Mouse (Mus musculus) thymus, adult 2 months (tissue): ENCODE data around the gene Gemin7. TPM values are rescaled to one million over a fixed set of nuclear protein-coding genes. Genes with fewer than 3 reads are reported as not detected.

Source experiments
- DNase-seq: peaks from one replicate; pipeline ENCODE4 v3.0.0; 2021
- H3K27ac ChIP-seq: fragments of 200-500 bp; 2 replicates; pipeline ENCODE4 v1.5.1; 2012; ENCODE audit warnings: low read length, control low read depth; ENCODE audit not compliant: control insufficient read depth, insufficient read depth
- H3K27me3 ChIP-seq: fragments of 200-500 bp; 2 replicates; pipeline ENCODE4 v1.6.1; 2012; ENCODE audit warnings: mild to moderate bottlenecking, low read length, moderate library complexity, mixed read lengths; ENCODE audit not compliant: control insufficient read depth, insufficient read depth
- H3K36me3 ChIP-seq: fragments of 200-500 bp; 2 replicates; pipeline ENCODE4 v1.6.1; 2012; ENCODE audit warnings: mild to moderate bottlenecking, low read length, moderate library complexity; ENCODE audit not compliant: control insufficient read depth, insufficient read depth
- H3K4me1 ChIP-seq: fragments of 200-500 bp; replicated peaks from 2 replicates; pipeline ENCODE4 v1.6.1; 2012; ENCODE audit warnings: low read length; ENCODE audit not compliant: control insufficient read depth, insufficient read depth
- H3K4me3 ChIP-seq: fragments of 200-500 bp; 2 replicates; pipeline ENCODE4 v1.5.1; 2012; ENCODE audit warnings: mild to moderate bottlenecking, low read length, control low read depth, moderate library complexity; ENCODE audit not compliant: control insufficient read depth, insufficient read depth
- CTCF ChIP-seq: fragments of 200-500 bp; IDR thresholded peaks from 2 replicates; pipeline ENCODE4 v1.5.1; 2012; ENCODE audit warnings: mild to moderate bottlenecking, control low read depth, low read length, moderate library complexity, borderline replicate concordance; ENCODE audit not compliant: control insufficient read depth, poor library complexity, insufficient read depth; ENCODE audit errors: extremely low read depth
- POLR2A ChIP-seq: fragments of 200-500 bp; IDR thresholded peaks from 2 replicates; pipeline ENCODE4 v1.6.1; 2012; ENCODE audit warnings: mild to moderate bottlenecking, low read length, control low read depth, moderate library complexity; ENCODE audit not compliant: control insufficient read depth, poor library complexity, insufficient read depth; ENCODE audit errors: extremely low read depth
- WGBS: fragments of 180-500 bp; shearing (Covaris S2); methylation state at CpG from one replicate; pipeline ENCODE4 v1.1.7; 2018; 5-methylcytosine and 5-hydroxymethylcytosine counted together
- polyA plus RNA-seq: library from polyadenylated mRNA; depleted of rRNA; stranded (reverse); fragments of >200 nt; gene quantifications from 2 replicates; pipeline ENCODE4 v1.2.3, GENCODE M21; 2012

Gene Gemin7
- polyA plus RNA-seq, 1 experiment, result 121 TPM

GRCm38 (mm10) chr7:19560491-19561260, 16.7 kb downstream of the Gemin7 start:
- TF ChIP-seq CTCF, result no peak
- TF ChIP-seq POLR2A, result no peak
- no peak for DNase-seq
- H3K4me3 ChIP-seq, result peak overlapping the region; percentile 96
- H3K36me3 ChIP-seq, result no peaks in the 10 kb centered on the region
- H3K27ac ChIP-seq, result no peak overlapping the region
- 2% methylated on average over 11 of the region's 11 CpGs for WGBS
- peaks cover 27% of the 10 kb centered on the region for H3K4me1 ChIP-seq
- H3K27me3 ChIP-seq, result no peaks in the 10 kb centered on the region

GRCm38 (mm10) chr7:19558965-19559364, 18.4 kb downstream of the Gemin7 start:
- peak; percentile 35 for DNase-seq
- TF ChIP-seq POLR2A, result no peak
- no peak for TF ChIP-seq CTCF
- H3K27me3 ChIP-seq, result no peaks in the 10 kb centered on the region
- WGBS, result 88% methylated on average over 2 of the region's 2 CpGs
- no peak overlapping the region for H3K4me3 ChIP-seq
- peaks cover 27% of the 10 kb centered on the region for H3K4me1 ChIP-seq
- H3K27ac ChIP-seq, result no peak overlapping the region
- H3K36me3 ChIP-seq, result peaks cover 2% of the 10 kb centered on the region; the same call in 1 of the 2 replicates

GRCm38 (mm10) chr7:19557982-19558900, 19.2 kb downstream of the Gemin7 start:
- Histone ChIP-seq H3K27me3 (no peaks in the 10 kb centered on the region), H3K36me3 (peaks cover 4% of the 10 kb centered on the region; the same call in 1 of the 2 replicates), H3K4me1 (peaks cover 27% of the 10 kb centered on the region), H3K27ac (no peak overlapping the region), H3K4me3 (no peak overlapping the region)
- TF ChIP-seq POLR2A (no peak), CTCF (no peak)
- WGBS, result 95% methylated on average over 6 of the region's 6 CpGs
- DNase-seq, result no peak

- peaks cover 4% of the 10 kb centered on the region; the same call in 1 of the 2 replicates for H3K36me3 ChIP-seq
- no peak for DNase-seq
- no peak for TF ChIP-seq POLR2A
- no peaks in the 10 kb centered on the region for H3K27me3 ChIP-seq
- no peak overlapping the region for H3K4me3 ChIP-seq
- H3K4me1 ChIP-seq, result peaks cover 21% of the 10 kb centered on the region
- 95% methylated on average over 2 of the region's 2 CpGs for WGBS
- H3K27ac ChIP-seq, result no peak overlapping the region
Measured at GRCm38 (mm10) chr7:19557086-19557485, 20.3 kb downstream of the Gemin7 start.

- H3K4me1 ChIP-seq, result peaks cover 8% of the 10 kb centered on the region
- no peaks in the 10 kb centered on the region for H3K27me3 ChIP-seq
- no peak overlapping the region for H3K4me3 ChIP-seq
- no peak overlapping the region for H3K27ac ChIP-seq
- no peak for DNase-seq
- TF ChIP-seq CTCF (no peak), POLR2A (no peak)
- WGBS, result 96% methylated on average over 1 of the region's 1 CpGs
- H3K36me3 ChIP-seq, result peaks cover 4% of the 10 kb centered on the region; the same call in 1 of the 2 replicates
Measured at GRCm38 (mm10) chr7:19554168-19554567, 23.2 kb downstream of the Gemin7 start.

- H3K36me3 ChIP-seq, result peaks cover 4% of the 10 kb centered on the region; the same call in 1 of the 2 replicates
- 36% methylated on average over 2 of the region's 2 CpGs for WGBS
- DNase-seq, result no peak
- no peak overlapping the region for H3K27ac ChIP-seq
- H3K4me1 ChIP-seq, result peaks cover 15% of the 10 kb centered on the region
- no peak overlapping the region for H3K4me3 ChIP-seq
- TF ChIP-seq CTCF (no peak), POLR2A (no peak)
- H3K27me3 ChIP-seq, result no peaks in the 10 kb centered on the region
Measured at GRCm38 (mm10) chr7:19552443-19552842, 25.0 kb downstream of the Gemin7 start.
